Mouse (Mus musculus): Measurements from ENCODE around the gene Fer1l5.

GRCm38 (mm10) chr1:36445508-36445907 lies 73.4 kb downstream of the Fer1l5 start:
- TF ChIP-seq POLR2A (IDR thresholded peaks at IDR 0.05; ENCODE audit: control insufficient read depth, low read depth, low read length) (no peak), CTCF (IDR thresholded peaks at IDR 0.05; ENCODE audit: control insufficient read depth, insufficient read depth, insufficient replicate concordance, low read depth, low read length) (no peak)

Measured in testis, adult 2 months (tissue).